Mouse (Mus musculus) MEL (cell line): ENCODE measurements around the gene Arhgef17. TPM values are rescaled to one million over a fixed set of nuclear protein-coding genes. Genes with fewer than 3 reads are reported as not detected.
"Not testable (repeated sequence)": the region's sequence is repeated elsewhere in the genome, so short reads cannot be mapped to it uniquely, and the experiment has no call there.

ENCODE experiments used
- DNase-seq: peaks from one replicate; pipeline ENCODE4 v3.0.0; 2011; ENCODE audit warnings: low read depth, low spot score
- H3K27ac ChIP-seq: 2 replicates; pipeline ENCODE4 v1.5.1; 2012; ENCODE audit warnings: low read depth, mild to moderate bottlenecking, control low read depth, low read length, moderate library complexity; ENCODE audit not compliant: control insufficient read depth
- H3K27me3 ChIP-seq, 2 experiments: fragments of 150-350 bp in 1 of 2; sonication (generic) in 1 of 2; 2 replicates each; pipeline ENCODE4 v1.6.1; 2012; ENCODE audit warnings: low read length in 2 of 2, mild to moderate bottlenecking in 2 of 2, improper control_type of control experiment in 1 of 2, moderate library complexity in 1 of 2; ENCODE audit not compliant: insufficient read depth in 2 of 2, control insufficient read depth in 1 of 2
- H3K36me3 ChIP-seq, 2 experiments: 2 replicates each; pipeline ENCODE4 v1.6.1; 2012 to 2014; ENCODE audit warnings: low read length in 2 of 2, improper control_type of control experiment in 1 of 2, inconsistent platforms in 1 of 2, mild to moderate bottlenecking in 1 of 2; ENCODE audit not compliant: insufficient read depth in 2 of 2, control insufficient read depth in 1 of 2
- H3K4me1 ChIP-seq, 2 experiments: fragments of 150-350 bp in 1 of 2; sonication (generic) in 1 of 2; 2 replicates each; pipeline ENCODE4 v1.6.1; 2012; ENCODE audit warnings: low read length in 2 of 2, improper control_type of control experiment in 1 of 2, mild to moderate bottlenecking in 1 of 2; ENCODE audit not compliant: insufficient read depth in 2 of 2, control insufficient read depth in 1 of 2
- H3K4me3 ChIP-seq, 2 experiments: fragments of 150-350 bp in 1 of 2; sonication (generic) in 1 of 2; 2 replicates each; pipeline ENCODE4 v1.5.1; 2012; ENCODE audit warnings: low read depth in 2 of 2, low read length in 2 of 2, mild to moderate bottlenecking in 2 of 2, moderate library complexity in 2 of 2, control low read depth in 1 of 2, improper control_type of control experiment in 1 of 2; ENCODE audit not compliant: control insufficient read depth in 1 of 2, insufficient read depth in 1 of 2
- H3K79me2 ChIP-seq: 2 replicates; pipeline ENCODE4 v1.6.1; 2012; ENCODE audit warnings: mild to moderate bottlenecking, low read length, moderate library complexity; ENCODE audit not compliant: control insufficient read depth, poor library complexity, insufficient read depth
- H3K9ac ChIP-seq: 2 replicates; pipeline ENCODE4 v1.6.1; 2012; ENCODE audit warnings: low read depth, mild to moderate bottlenecking, control low read depth, low read length, moderate library complexity; ENCODE audit not compliant: control insufficient read depth, poor library complexity, severe bottlenecking
- H3K9me3 ChIP-seq: fragments of 150-350 bp; sonication (generic); replicated peaks from 2 replicates; pipeline ENCODE4 v1.6.1; 2012; ENCODE audit warnings: mild to moderate bottlenecking, low read length, improper control_type of control experiment, moderate library complexity; ENCODE audit not compliant: insufficient read depth
- BHLHE40 ChIP-seq: IDR thresholded peaks from 2 replicates; pipeline ENCODE4 v1.6.1; 2012; ENCODE audit warnings: low read depth, mild to moderate bottlenecking, inconsistent platforms, low read length, improper control_type of control experiment, borderline replicate concordance
- CHD1 ChIP-seq: IDR thresholded peaks from 2 replicates; pipeline ENCODE4 v1.6.1; 2012; ENCODE audit warnings: low read depth, mild to moderate bottlenecking, inconsistent platforms, low read length, improper control_type of control experiment
- CHD2 ChIP-seq: IDR thresholded peaks from 2 replicates; pipeline ENCODE4 v1.6.1; 2011; ENCODE audit warnings: low read length, improper control_type of control experiment
- CTCF ChIP-seq, 3 experiments: IDR thresholded peaks in 2 of 3; conservative IDR thresholded peaks in 1 of 3; 2 replicates each; pipeline ENCODE4 v1.5.1; 2011 to 2012; ENCODE audit warnings: low read length in 3 of 3, low read depth in 2 of 3, mild to moderate bottlenecking in 2 of 3, improper control_type of control experiment in 1 of 3, inconsistent platforms in 1 of 3, mixed read lengths in 1 of 3, moderate library complexity in 1 of 3; ENCODE audit not compliant: control insufficient read depth in 1 of 3, insufficient read depth in 1 of 3, poor library complexity in 1 of 3, severe bottlenecking in 1 of 3
- ELF1 ChIP-seq: IDR thresholded peaks from 2 replicates; pipeline ENCODE4 v1.6.1; 2014; ENCODE audit warnings: low read depth, mild to moderate bottlenecking, inconsistent platforms, low read length, improper control_type of control experiment, moderate library complexity
- EP300 ChIP-seq, 2 experiments: IDR thresholded peaks; 2 replicates each; pipeline ENCODE4 v1.6.1; 2011; ENCODE audit warnings: improper control_type of control experiment in 2 of 2, low read length in 2 of 2, low read depth in 1 of 2, mild to moderate bottlenecking in 1 of 2
- ETS1 ChIP-seq: IDR thresholded peaks from 2 replicates; pipeline ENCODE4 v1.6.1; 2012; ENCODE audit warnings: low read depth, mild to moderate bottlenecking, inconsistent platforms, low read length, improper control_type of control experiment, moderate library complexity
- GABPA ChIP-seq: IDR thresholded peaks from 2 replicates; pipeline ENCODE4 v1.6.1; 2012; ENCODE audit warnings: low read depth, mild to moderate bottlenecking, inconsistent platforms, low read length, improper control_type of control experiment, moderate library complexity
- MAX ChIP-seq: IDR thresholded peaks from 2 replicates; pipeline ENCODE4 v1.6.1; 2011; ENCODE audit warnings: low read length, improper control_type of control experiment
- MXI1 ChIP-seq: IDR thresholded peaks from 2 replicates; pipeline ENCODE4 v1.6.1; 2011; ENCODE audit warnings: mild to moderate bottlenecking, low read depth, low read length, improper control_type of control experiment
- MYB ChIP-seq: IDR thresholded peaks from 2 replicates; pipeline ENCODE4 v1.6.1; 2011; ENCODE audit warnings: mild to moderate bottlenecking, low read depth, low read length, improper control_type of control experiment
- MYC ChIP-seq: IDR thresholded peaks from 2 replicates; pipeline ENCODE4 v1.6.1; 2011; ENCODE audit warnings: low read depth, mild to moderate bottlenecking, low read length, improper control_type of control experiment, moderate library complexity
- NELFE ChIP-seq: IDR thresholded peaks from 2 replicates; pipeline ENCODE4 v1.6.1; 2011; ENCODE audit warnings: low read depth, low read length, improper control_type of control experiment
- NRF1 ChIP-seq: IDR thresholded peaks from 2 replicates; pipeline ENCODE4 v1.6.1; 2014; ENCODE audit warnings: low read depth, mild to moderate bottlenecking, inconsistent platforms, low read length, improper control_type of control experiment, moderate library complexity; ENCODE audit not compliant: poor library complexity, insufficient read depth, severe bottlenecking
- POLR2A ChIP-seq, 2 experiments: IDR thresholded peaks; 2 replicates each; pipeline ENCODE4 v1.6.1; 2011 to 2012; ENCODE audit warnings: low read length in 2 of 2, mild to moderate bottlenecking in 2 of 2, control low read depth in 1 of 2, improper control_type of control experiment in 1 of 2, low read depth in 1 of 2, moderate library complexity in 1 of 2; ENCODE audit not compliant: control insufficient read depth in 1 of 2, insufficient read depth in 1 of 2, poor library complexity in 1 of 2
- POLR2AphosphoS5 ChIP-seq: IDR thresholded peaks from 2 replicates; pipeline ENCODE4 v1.6.1; 2012; ENCODE audit warnings: low read depth, borderline replicate concordance, mild to moderate bottlenecking, inconsistent platforms, low read length, moderate library complexity, mixed read lengths
- RAD21 ChIP-seq: IDR thresholded peaks from 2 replicates; pipeline ENCODE4 v1.6.1; 2011; ENCODE audit warnings: mild to moderate bottlenecking, low read depth, low read length, improper control_type of control experiment
- RCOR1 ChIP-seq: IDR thresholded peaks from 2 replicates; pipeline ENCODE4 v1.6.1; 2012; ENCODE audit warnings: low read depth, mild to moderate bottlenecking, inconsistent platforms, low read length, improper control_type of control experiment
- SIN3A ChIP-seq: IDR thresholded peaks from 2 replicates; pipeline ENCODE4 v1.6.1; 2012; ENCODE audit warnings: low read length, improper control_type of control experiment, inconsistent platforms
- SMC3 ChIP-seq: IDR thresholded peaks from 2 replicates; pipeline ENCODE4 v1.6.1; 2011; ENCODE audit warnings: low read depth, low read length, improper control_type of control experiment
- TAL1 ChIP-seq: IDR thresholded peaks from 2 replicates; pipeline ENCODE4 v1.6.1; 2012; ENCODE audit warnings: mild to moderate bottlenecking, inconsistent platforms, low read length, moderate library complexity, mixed read lengths
- TBP ChIP-seq: IDR thresholded peaks from 2 replicates; pipeline ENCODE4 v1.8.0; 2011; ENCODE audit warnings: low read depth, low read length, improper control_type of control experiment
- TCF12 ChIP-seq: IDR thresholded peaks from 2 replicates; pipeline ENCODE4 v1.6.1; 2014; ENCODE audit warnings: low read depth, mild to moderate bottlenecking, inconsistent platforms, low read length, improper control_type of control experiment, moderate library complexity
- USF1 ChIP-seq: IDR thresholded peaks from 2 replicates; pipeline ENCODE4 v1.6.1; 2014; ENCODE audit warnings: low read depth, mild to moderate bottlenecking, inconsistent platforms, low read length, improper control_type of control experiment, moderate library complexity
- ZC3H11A ChIP-seq: IDR thresholded peaks from 2 replicates; pipeline ENCODE4 v1.6.1; 2012; ENCODE audit warnings: low read depth, mild to moderate bottlenecking, inconsistent platforms, low read length, improper control_type of control experiment
- ZKSCAN1 ChIP-seq: IDR thresholded peaks from 2 replicates; pipeline ENCODE4 v1.6.1; 2012; ENCODE audit warnings: low read depth, mild to moderate bottlenecking, inconsistent platforms, low read length, improper control_type of control experiment, moderate library complexity
- ZNF384 ChIP-seq: IDR thresholded peaks from 2 replicates; pipeline ENCODE4 v1.6.1; 2012; ENCODE audit warnings: low read depth, mild to moderate bottlenecking, inconsistent platforms, low read length, improper control_type of control experiment
- polyA plus RNA-seq, 2 experiments: library from polyadenylated mRNA; stranded (reverse) in 1 of 2; unstranded in 1 of 2; fragments of >175 nt in 1 of 2; fragments of >200 nt in 1 of 2; gene quantifications; 2 replicates each; pipeline versions ENCODE4 v1.2.1 to v1.2.4; 2012; ENCODE audit warnings: low replicate concordance in 2 of 2, low read depth in 1 of 2; ENCODE audit not compliant: insufficient read length in 2 of 2, insufficient read depth in 1 of 2, missing spikeins in 1 of 2
- total RNA-seq: library from RNA; depleted of rRNA; stranded (reverse); fragments of 300-350 nt; gene quantifications from 2 replicates; pipeline ENCODE4 v1.2.3, GENCODE M21; 2012

Gene Arhgef17
- total and polyA plus RNA-seq, 3 experiments = under 0.01 TPM; not detected in 2

DNA sequence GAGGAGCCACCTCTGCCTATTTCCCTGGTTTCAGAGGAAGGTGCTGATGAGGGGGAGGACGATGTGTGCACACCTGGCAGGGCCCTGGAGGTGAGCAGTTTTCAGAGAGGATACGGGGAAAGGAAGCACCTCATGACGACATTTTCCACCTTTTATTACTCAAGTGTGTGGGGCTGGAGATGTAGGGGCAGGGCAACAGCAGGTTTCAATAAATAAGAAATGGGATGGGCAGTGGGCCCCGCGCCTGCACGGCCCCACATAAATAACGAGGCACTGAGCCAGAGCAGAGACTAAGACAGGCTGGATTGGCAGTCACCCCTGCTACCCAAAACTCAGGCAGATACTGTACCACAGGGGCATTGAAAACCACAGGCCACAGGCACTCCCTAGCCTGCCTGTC lies 85.9 kb downstream of the Arhgef17 start:
- peaks cover 20 to 28% of the 10 kb centered on the region in 2 experiments for H3K4me1 ChIP-seq
- H3K9me3 ChIP-seq, H3K27me3 ChIP-seq, DNase-seq, H3K4me3 ChIP-seq, H3K9ac ChIP-seq, H3K79me2 ChIP-seq: not testable (repeated sequence)
- H3K27ac ChIP-seq = peak overlapping the region; percentile 33
- peaks cover 5 to 24% of the 10 kb centered on the region in 2 experiments for H3K36me3 ChIP-seq

DNA sequence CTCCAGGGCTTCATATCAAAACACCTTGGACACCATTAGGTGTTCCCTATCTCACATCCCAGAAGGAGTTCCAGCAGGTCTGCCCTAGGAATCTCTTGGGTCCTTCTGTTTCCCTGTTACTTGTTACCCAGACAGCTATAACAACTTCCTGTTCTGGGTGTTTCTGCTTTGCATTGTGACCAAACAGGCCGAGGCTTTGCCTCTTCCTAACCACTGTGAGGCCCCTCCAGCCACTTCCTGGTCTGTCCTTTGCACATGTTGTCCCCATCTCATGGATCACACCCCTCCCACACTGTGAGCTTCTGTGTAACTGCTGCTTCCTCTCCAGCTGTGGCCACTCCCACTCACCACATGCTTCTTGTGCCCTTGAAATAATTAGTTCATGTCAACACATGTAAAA lies 86.5 kb downstream of the Arhgef17 start:
- H3K9ac ChIP-seq = no peak overlapping the region
- DNase-seq = peak; percentile 81
- peaks cover 20 to 33% of the 10 kb centered on the region in 2 experiments for H3K4me1 ChIP-seq

DNA sequence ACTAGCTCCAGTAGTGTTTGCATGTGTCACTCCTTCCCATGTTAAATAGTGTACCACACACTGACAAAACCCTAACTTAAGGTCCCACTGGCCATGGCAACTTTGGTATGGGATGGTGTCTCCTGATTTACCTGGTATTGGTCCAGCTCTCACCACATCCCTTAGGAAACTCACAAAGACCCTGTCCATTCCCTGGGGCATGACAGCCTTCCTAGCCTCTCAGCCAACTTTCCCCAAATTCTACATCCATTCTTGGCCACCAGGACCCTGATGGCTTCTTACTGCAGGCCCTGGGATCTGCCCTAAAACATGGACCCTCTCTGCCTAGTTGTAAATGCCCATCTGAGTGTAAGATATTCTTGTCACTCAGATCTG lies 86.9 kb downstream of the Arhgef17 start:
- TF ChIP-seq ETS1 (no peak), GABPA (no peak), ZNF384 (no peak), ELF1 (no peak), POLR2AphosphoS5 (0 out of 2 replicates have a peak, but pooled peaks have one; percentile 0), USF1 (no peak)
- no peaks in the 10 kb centered on the region for H3K27me3 ChIP-seq
- H3K36me3 ChIP-seq = peaks cover 5 to 26% of the 10 kb centered on the region in 2 experiments
- no peaks in the 10 kb centered on the region for H3K9me3 ChIP-seq
- no peak for DNase-seq
- H3K4me3 ChIP-seq = no peak overlapping the region
- H3K9ac ChIP-seq = no peak overlapping the region
- no peaks in the 10 kb centered on the region for H3K79me2 ChIP-seq
- peaks cover 20 to 37% of the 10 kb centered on the region in 2 experiments for H3K4me1 ChIP-seq
- H3K27ac ChIP-seq = peak overlapping the region; percentile 67

More for the DNA sequence above, 86.5 kb downstream of the Arhgef17 start:
- H3K27ac ChIP-seq = peak overlapping the region; percentile 67
- H3K79me2 ChIP-seq = no peaks in the 10 kb centered on the region
- no peaks in the 10 kb centered on the region for H3K27me3 ChIP-seq
- H3K36me3 ChIP-seq = peaks cover 5 to 24% of the 10 kb centered on the region in 2 experiments
- peak; percentile 85 for TF ChIP-seq SIN3A
- TF ChIP-seq ETS1 = peak; percentile 68
- TF ChIP-seq BHLHE40 = no peak
- 0 out of 2 replicates have a peak, but pooled peaks have one; percentile 22 for TF ChIP-seq USF1
- peak in 1 of 2 experiments; percentile 47; a peak in 2 of 4 replicates for TF ChIP-seq EP300 (IDR thresholded peaks at IDR 0.05; ENCODE audit: low read depth in 1 of 2, low read length in 2 of 2)
- TF ChIP-seq ELF1 = peak; percentile 74
- 0 out of 2 replicates have a peak, but pooled peaks have one; percentile 33 for TF ChIP-seq TBP
- TF ChIP-seq POLR2AphosphoS5 = no peak
- peak; percentile 82 for TF ChIP-seq MYC
- TF ChIP-seq ZKSCAN1 = no peak
- TF ChIP-seq MAX = peak; percentile 76
- TF ChIP-seq SMC3 = no peak; the same call in 1 of the 2 replicates
- no peak for TF ChIP-seq POLR2A (IDR thresholded peaks at IDR 0.05; ENCODE audit: control insufficient read depth in 1 of 2, insufficient read depth in 1 of 2, low read depth in 1 of 2, low read length in 2 of 2, poor library complexity in 1 of 2)
- no peak for TF ChIP-seq CHD1
- TF ChIP-seq RAD21 = no peak
- no peak for TF ChIP-seq TCF12
- TF ChIP-seq CHD2 = no peak
- no peak for TF ChIP-seq MYB
- peak; percentile 82 for TF ChIP-seq MXI1
- peak; percentile 9; the same call in 1 of the 2 replicates for TF ChIP-seq RCOR1
- no peak for TF ChIP-seq ZC3H11A
- no peak for TF ChIP-seq NRF1
- TF ChIP-seq TAL1 = peak; percentile 82
- no peak for TF ChIP-seq NELFE
- TF ChIP-seq CTCF (IDR thresholded peaks at IDR 0.05 in 2 of 3, conservative IDR thresholded peaks at IDR 0.05 in 1 of 3; ENCODE audit: control insufficient read depth in 1 of 3, insufficient read depth in 1 of 3, low read depth in 2 of 3, low read length in 3 of 3, poor library complexity in 1 of 3, severe bottlenecking in 1 of 3) = no peak
- TF ChIP-seq, all 39 proteins: peak for 11
- no peak overlapping the region for H3K4me3 ChIP-seq
- H3K9me3 ChIP-seq = no peaks in the 10 kb centered on the region
